Mouse (Mus musculus) spleen, postnatal 14 days (tissue): Measurements from ENCODE around the gene Entpd7.
A peak's percentile ranks its signal among the peaks of the same experiment; 100 is the strongest.

Source experiments
- DNase-seq, 2 experiments: peaks; one replicate each; pipeline ENCODE4 v3.0.0; 2021 to 2022; ENCODE audit warnings: low spot score in 2 of 2

The Entpd7 gene

DNA sequence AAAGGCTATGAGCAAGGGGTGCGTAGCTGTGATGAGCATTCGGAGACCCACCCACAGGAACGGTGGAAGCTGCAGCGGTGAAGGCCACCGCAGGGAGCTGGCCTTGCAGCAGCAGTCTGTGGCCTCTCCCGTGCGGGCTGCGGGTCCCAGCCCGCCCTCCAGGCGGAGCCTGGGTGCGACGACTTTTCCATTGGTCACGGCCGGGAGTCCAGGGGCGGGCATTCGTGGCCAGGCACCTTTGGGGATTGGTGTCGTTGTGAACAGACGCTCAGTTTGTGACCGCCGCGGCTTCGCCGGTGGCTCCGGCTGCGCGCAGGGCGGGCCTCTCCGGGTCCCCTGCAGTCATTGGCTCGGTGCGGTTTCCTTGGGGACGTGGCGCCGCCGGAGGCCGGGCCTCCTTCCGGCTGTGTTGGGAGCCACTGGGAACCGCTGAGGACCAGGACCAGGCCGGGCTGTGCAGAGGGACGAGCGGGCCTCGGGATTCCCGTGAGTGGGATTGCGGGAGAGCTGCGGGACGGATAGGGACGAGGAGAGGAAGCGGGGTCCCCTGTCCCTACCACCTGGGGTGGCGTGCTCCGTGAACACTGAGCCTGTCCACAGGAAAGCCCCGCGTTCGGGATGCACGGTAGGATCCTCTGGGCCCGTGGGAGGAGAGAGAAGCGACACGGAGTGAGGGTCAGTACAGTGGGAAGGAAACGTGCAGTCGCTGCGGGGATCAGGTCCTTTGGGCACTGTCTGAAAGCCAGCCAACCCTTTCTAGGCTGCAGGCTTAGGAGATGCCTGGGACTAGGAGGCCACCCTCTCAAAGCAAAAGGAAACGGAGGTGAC, at the start of gene Entpd7:
TSS of gene Entpd7 (plus strand) at position 254 of the 828 bp plus-strand sequence.
- DNase-seq, result peak; percentile 86 to 88

DNA sequence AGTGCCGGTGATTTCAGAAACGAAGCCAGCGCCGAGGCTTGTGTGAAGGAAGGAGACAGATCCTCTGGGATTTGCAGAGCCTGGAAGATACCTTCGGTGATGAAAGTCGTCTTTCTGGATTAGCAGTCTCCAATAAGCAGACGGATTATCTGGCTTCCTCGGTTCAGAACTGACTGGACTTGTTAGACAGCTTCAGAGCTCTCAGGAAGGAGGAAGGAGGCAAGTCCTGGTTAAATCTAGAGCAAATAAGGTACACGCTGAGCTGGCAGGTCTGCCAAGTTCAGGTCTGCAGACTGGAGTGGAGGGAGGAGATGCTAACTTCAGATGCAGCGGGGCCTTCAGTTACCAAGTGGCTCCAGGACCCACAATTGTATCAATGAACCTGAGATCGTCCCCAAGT, 47.6 kb upstream of the Entpd7 start:
- DNase-seq, result no peak

DNA sequence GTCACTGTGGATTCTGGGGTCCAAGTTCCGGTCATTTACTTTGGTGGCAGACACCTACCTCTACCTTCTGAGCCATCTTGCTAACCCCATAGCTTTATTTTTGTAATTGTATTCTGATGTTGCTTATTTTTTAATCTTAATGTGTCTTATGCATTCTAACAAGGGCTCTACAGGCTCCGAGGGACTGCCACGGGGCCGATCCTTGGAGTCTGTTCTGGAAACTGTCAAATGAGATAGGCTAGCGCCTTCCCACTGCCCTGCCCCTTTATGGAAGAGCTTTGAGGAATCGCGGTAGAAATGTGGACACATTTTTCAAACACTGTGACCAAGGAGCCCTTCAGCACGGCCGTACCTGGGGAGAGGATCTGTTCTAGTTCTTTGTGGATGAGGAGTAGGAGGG, 46.6 kb upstream of the Entpd7 start:
- no peak for DNase-seq

DNA sequence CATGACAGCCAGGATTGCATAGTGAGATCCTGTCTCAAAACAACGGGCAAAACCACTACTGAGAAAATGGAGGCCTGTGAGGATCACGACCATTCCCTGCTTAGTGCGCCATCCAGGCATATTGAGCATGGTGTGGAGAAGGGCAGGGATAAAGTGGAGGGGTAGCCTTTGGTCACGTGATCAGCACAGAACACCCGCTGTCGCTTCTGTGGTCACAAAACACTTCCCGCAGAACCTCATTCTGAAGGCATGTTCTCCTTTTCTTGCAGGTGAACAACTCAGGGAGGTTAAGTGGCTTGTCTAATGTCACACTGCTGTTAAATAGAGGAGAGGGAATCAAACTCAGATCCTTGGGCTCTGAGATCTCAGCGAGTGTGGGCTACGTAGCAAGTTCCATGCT, 44.0 kb upstream of the Entpd7 start:
- no peak for DNase-seq

DNA sequence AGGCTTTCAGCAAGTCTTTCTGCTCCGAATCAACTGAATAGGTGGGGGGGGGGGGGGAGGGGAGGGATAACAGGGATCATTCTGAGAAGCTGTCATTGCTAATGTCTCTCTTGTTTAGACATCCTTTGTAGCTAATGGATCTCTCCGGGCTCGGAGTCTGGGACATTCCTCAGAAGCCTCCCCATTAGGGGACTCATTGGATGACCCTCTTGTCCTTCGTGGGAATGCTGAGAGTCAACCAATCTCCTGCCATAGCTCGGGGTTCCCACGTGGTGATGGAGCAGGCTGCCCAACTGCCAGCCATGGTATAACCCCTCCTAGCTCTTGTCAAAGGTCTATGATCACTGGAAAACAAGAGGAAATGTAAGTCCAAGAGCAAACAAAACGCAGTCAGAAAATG, 42.6 kb upstream of the Entpd7 start:
- DNase-seq, result no peak

DNA sequence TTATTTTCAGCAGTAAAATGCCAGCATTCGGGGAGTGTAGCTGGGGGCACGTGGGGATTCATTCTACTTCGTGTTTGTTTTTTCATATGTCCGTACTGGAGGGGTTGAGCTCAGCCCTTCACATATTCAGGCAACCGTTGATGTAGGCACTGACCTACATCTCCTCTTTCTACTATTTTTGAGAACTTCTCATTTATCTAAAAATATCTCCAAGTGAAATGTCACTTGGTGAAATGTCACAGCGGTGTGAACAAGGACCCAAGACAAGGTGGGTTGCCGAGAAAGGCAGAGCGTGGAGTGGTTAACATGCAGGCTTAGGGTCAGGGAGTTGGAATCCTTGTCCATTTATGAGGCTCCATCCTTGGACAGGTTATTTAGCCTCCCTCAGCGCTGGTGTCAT, 42.2 kb upstream of the Entpd7 start:
- no peak for DNase-seq

DNA sequence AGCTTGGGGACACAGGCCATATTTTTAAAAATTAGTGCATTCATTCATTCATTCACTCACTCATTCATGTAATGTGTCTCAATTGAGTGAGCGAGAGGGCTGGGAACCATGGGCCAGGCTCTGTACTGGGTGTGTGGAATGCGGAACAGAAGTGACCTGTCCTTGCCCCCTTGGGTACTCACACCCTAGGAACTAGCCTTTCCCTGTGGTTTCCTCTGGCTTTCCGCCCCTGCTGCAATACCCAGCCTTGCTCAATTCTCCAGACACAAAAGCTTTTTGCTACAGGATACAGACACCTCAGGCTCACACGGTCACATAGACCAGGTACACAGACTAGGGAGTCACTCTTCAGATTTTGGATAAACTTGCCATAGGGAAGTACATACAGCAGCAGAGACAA, 41.1 kb upstream of the Entpd7 start:
- no peak for DNase-seq

DNA sequence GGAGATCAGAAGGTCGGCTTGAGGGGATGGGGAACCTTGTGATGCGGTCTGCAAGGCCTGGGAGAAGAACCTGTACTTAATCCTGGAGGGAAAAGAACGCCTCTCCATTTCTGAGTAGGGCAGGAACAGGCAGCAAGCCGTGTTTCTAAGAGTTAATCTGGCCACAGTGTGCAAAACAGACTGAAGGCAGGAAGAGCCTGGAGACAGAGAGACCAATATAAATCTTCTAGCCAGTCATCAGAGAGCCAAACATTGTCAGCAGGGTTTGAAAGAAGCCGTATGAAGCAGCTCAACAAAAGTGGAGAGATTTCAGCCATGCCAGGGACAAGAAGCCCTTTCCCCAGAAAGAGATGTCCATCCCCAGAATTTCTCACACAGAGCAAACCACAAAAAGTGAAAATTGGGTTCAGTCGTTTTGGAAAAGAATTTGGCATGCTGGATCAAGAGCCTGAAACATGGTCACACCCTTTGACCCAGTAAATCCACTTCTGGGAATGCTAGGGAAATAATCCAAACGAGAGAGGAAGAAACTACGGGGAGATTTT, 38.2 kb upstream of the Entpd7 start:
- no peak for DNase-seq

DNA sequence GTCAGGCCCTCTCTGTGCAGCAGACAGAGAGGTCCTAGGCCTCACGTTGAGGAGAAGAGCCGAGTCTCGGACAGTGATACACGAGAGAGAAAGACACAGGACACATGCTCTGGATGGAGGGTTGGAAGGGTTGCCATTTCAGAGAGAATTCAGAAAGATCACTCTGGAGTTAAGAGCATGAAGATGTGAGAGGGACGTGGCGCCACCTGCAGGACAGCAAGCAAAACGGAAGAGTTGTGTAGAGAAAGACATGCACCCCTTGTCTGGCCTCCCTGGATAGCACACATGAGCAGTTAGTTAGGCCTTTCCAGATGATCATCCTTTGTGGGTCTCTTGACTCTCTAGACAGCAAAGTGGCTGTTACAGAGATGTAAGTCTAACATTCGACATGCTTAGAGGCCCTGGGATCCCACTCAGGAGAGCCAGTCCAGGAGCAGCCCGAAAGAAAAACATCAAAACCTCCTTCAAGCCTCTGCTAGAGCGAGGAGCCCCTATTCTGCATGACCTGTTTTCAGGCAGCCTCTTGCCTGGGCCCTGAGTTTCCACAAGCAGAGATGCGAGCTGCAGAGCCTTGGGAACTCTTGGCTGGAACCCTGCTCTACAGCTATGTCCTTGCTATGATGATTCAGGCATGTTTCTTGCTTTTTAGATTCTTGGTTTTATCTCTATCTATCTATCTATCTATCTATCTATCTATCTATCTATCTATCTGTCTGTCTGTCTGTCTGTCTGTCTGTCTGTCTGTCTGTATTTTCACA, 33.6 kb upstream of the Entpd7 start:
- DNase-seq, result peak; percentile 25 to 49

DNA sequence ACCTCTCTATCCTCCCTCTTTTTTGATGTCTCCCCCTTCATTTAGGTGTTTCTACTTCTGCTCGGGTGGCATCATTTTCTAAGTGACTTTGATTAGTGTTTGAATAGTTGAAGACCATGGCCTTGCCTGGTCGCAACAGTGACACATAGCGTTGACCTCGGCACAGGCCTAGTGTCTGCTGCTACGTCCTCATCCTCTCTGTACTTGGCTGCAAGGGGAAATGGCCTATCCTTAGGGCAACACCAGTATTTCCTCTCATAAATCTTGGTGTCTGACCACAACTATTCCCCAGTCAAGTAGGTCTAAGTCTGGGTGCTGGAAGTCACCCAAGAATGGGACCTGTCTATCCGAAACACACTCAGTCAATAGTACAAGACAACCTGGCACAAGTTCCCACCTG, 29.8 kb upstream of the Entpd7 start:
- no peak for DNase-seq

DNA sequence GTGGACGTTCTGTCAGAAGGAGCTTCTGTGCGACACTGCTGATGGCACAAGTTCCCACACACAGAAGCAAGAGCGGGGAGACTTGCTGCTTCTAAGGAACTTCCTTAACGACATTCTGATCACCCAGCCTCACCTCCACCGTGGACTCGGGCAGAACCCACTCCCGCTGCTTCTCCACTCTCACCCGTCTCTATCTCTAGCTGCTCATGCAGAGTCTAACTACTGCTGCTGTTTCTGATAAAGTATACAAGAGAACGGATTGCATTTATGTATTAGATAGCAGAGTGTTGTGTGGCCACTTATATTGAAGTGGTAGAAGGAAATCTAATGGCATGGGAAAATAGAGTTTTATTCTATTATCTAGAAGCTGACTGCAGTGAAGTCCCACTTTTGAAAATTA, 28.7 kb upstream of the Entpd7 start:
- DNase-seq, result no peak

DNA sequence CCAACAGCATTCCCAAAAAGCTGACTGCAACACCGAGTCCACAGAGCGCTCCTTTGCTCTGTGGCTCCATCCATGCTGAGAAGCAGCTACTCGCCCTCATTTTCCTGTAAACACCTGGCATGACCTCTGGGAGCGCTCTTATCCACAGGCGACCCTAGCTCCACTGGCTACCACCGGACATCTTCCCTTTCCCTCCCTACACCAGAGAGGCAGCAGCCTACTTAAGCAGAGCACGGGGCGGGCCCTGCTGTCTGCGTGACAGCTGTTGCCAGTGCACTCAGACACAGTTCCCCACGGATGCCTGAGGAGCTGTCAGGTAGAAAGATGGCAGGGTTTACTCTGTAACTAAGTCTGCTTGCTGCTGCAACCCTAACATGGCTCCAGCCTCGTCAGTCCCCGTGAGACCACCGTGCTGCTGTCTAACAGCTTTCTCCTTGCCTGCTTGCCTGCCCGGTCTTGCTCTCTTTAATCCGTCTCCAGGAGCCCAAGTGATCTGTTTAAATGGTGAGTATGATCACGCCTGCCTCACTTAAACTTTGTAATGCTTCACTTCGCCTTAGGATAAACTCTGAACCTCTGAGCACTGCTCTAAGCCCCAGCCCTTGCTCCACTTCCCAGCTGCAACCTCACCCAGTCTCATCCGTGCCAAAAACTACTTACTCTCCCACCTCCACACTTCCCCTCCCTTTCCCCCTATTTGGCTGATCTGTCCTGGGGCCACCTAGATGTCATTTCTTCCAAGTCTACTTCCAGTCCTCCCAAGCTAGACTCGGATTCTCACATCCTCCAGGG, 27.1 kb upstream of the Entpd7 start:
- DNase-seq, result no peak

DNA sequence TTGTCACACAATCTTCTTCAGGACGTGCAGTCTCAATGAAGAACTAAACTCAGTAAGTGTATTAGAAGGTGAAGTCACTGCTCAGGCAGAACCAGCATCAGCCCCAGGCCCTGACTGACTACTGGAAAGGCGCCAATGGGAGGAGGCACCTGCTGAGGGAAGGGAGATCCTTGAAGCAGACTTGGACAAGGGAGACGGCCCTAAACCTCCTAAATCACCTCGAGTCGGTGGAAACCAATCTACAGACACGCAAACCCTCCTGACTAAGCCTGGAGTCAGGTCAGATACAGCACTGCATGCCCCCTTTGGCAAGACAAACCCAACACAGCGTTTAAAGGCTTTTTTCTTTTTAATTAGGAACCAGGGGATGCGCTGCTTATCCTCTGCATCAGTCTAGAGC, 26.0 kb upstream of the Entpd7 start:
- no peak for DNase-seq

DNA sequence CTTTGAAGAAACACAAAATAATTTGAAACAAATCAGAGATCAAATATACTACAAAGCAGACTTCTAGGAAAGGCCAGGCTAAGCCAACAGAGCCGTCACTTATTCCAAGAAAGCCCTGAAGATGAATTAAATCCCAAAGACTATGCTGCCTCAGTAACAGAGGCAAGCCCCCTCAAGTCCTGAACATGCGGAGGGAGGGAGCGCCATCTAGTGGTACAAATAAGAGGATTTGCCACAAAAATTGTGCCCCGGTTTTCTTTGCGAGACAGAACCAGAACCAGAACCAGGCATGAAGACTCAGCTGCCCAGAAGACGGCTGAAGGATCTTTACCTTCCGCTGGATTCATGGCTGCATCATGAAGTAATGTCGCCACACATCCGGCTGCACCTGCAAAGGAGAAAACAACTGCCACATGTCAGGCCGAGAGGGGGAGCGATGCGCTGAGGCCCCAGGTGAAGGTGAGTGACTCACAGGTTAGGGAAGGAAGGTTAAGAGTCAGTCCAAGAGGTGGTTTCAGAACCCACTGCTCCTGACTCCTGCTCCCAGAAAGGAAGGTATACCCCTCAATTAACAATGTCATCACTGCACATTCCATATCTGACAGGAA, 23.9 kb upstream of the Entpd7 start:
- no peak for DNase-seq

DNA sequence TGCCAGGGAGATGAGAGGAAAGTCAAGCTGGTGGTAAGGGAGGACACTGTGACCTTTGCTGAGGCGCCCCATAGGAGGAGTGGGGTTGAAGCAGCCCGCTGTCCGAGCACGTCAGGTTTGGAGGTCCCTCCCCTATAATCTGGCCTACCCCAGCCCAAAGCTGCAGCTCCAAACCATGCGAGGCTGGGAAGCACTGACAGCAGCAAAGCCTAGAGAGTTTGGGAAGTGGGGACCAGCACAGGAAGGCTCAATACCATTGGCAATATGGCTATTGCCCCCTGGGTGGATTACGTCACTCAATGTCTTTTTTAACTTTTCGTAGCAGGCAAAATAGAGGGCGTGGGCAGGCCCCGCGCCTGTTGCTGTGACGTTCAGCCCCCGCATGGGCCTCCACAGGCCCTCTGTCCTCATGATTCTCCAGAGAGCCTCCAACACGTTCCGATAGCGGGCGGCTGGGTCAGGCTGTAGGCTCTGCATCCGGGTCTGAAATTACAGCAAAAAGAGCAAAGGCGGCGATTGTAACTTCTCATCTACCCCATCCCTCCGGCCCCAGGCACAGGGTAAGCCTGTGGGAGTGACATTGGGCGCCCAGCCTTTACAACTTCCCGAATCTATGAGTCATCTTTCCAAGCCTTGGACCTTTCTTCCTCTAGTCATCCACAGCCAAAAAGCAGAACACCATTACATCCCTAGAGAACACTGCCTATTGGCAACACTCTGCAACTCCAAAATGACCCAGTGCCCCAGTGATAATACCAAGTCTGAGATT, 22.6 kb upstream of the Entpd7 start:
- DNase-seq, result no peak

DNA sequence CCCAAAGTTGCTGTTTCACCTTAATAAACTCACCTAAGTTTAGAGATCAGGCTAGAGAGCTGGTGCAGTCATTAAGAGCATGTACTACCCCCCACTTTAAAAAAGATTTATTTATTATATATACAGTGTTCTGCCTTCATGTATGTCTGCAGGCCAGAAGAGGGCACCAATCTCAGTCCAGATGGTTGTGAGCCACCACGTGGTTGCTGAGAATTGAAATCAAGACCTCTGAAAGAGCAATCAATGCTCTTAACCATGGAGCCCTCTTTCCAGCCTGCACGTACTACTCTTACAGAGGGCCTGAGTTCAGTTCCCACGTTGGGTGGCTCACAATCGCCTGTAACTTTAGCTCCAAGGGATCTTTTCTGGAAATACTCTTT, 22.1 kb upstream of the Entpd7 start:
- DNase-seq, result no peak

DNA sequence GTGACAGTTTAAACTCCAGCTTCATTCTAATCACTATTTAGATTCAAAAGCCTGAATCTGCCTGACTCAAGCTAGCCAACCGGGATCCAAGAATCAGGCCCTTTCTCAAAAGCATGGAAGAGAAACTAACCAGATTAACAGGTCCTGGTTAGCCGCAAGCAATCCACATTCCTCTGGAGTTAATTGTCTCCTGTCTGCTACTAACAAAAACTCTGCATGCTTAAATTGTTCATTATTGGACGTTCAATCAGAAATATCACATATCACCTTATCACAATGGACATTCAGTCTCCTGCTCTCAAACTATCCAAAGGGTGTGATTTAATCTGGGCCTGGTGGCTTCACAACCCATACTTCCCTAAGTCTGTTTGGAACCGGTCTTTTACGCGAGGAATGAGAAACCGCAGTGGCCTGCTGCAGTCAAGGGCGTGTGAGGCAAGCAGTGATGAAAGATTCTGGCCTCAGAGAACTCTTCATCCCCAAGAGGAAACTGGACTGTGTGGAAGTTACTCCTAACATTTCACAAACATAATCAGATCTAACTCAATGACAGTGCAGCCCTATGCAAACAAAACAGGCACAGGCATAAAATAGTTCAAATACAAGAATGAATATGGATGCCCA, 20.2 kb upstream of the Entpd7 start:
- no peak for DNase-seq

DNA sequence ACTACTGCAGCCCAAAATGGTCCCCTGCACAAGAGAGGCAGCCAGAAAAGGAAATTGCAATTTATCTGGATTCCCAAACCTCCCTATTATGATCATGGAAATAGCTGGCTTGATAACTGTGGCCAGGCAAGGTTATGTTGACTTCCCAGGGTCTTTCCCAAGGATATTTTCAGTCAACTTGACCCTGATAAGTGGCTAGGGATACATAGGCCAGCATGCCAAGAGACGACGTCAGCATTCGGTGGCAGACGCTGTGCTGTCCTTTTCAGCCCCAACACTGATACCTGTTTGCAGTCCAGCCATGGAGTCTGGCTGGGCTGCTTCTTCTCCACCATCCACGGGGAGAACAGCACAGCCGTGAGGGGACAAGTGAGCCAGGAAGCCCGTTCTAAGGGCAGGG, 18.4 kb upstream of the Entpd7 start:
- no peak for DNase-seq

DNA sequence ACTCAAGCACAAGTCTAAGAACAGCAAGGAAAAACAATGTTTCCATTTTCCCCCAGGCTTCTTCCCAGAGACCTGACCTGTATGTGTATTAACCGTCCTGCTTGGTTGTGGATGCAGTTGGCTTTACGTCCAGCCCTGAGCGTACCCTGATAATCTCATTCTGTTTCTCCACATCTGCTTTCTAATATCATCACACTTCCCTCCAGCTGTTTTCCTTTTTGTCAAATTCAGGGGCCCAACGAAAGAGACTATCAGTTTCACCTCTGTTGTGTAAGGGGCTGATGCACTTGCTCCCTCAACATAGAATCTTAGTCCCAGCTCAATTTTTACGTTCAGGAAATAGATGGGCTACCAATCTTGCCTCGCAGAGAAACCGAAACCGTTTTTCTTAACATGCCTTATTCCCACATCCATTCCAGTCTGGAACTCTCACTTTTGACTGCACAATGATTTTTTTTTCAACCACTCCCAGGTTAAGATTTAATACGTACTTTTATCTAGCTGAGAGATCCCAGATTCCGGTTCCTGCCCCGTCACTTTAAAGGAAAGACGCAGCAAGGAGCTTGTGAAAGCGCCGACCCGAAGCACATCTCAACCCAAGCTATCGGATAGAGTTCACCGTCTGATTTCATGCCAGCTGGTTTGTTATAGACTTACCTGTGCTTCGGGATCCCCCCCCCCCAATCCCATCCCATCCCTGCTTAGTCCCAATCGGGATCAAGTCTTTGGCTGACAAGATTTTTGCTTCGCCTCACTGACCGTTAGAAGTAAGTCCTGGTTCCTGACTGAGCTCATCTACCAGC, 15.8 kb upstream of the Entpd7 start:
- DNase-seq, result no peak

DNA sequence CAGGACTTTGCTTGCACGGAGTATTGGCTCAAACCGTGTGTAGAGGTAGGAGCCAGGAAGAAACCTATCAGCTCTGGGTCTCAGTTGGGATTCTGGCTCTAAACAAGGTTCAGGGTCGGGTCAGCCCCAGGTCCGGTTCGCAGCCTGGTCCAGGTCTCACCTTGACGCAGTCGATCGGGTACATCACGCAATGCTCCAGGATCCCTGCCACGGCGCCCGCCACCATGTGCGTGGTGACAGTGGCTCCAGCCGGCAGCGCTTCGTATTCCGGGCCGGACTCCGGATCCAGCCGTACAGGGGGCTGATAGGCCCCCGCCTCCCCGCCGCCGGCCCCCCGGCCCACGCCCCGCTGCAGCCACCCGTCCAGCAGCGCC, 15.2 kb upstream of the Entpd7 start:
- peak; percentile 20 to 23 for DNase-seq
